Mouse (Mus musculus) midbrain, embryonic 13.5 days (tissue): ENCODE data around the gene Ndufb6. TPM values are rescaled to one million over a fixed set of nuclear protein-coding genes. Genes with fewer than 3 reads are reported as not detected.
A peak's percentile ranks its signal among the peaks of the same experiment; 100 is the strongest.

Experiments used
- ATAC-seq: fragments of 200-750 bp; cut with Nextera tagmentation; 2 replicates; pipeline ENCODE4 v1.8.0; 2017; ENCODE audit warnings: mild to moderate bottlenecking, moderate TSS enrichment, moderate library complexity
- H3K27ac ChIP-seq: fragments of 300-500 bp; sonication (generic); 2 replicates; pipeline ENCODE4 v1.5.1; 2015; ENCODE audit warnings: inconsistent platforms, mild to moderate bottlenecking, moderate library complexity
- H3K27me3 ChIP-seq: fragments of 300-500 bp; sonication (generic); 2 replicates; pipeline ENCODE4 v1.6.1; 2015; ENCODE audit warnings: mild to moderate bottlenecking, inconsistent platforms
- H3K36me3 ChIP-seq: fragments of 300-500 bp; sonication (generic); 2 replicates; pipeline ENCODE4 v1.6.1; 2015; ENCODE audit warnings: mild to moderate bottlenecking, inconsistent platforms
- H3K4me1 ChIP-seq: fragments of 300-500 bp; sonication (generic); replicated peaks from 2 replicates; pipeline ENCODE4 v1.6.1; 2015; ENCODE audit warnings: inconsistent platforms
- H3K4me2 ChIP-seq: fragments of 300-500 bp; sonication (generic); replicated peaks from 2 replicates; pipeline ENCODE4 v1.6.1; 2015; ENCODE audit warnings: moderate library complexity, mild to moderate bottlenecking, inconsistent platforms
- H3K4me3 ChIP-seq: fragments of 300-500 bp; sonication (generic); replicated peaks from 2 replicates; pipeline ENCODE4 v1.5.1; 2015; ENCODE audit warnings: mild to moderate bottlenecking, inconsistent platforms
- H3K9ac ChIP-seq: fragments of 300-500 bp; sonication (generic); replicated peaks from 2 replicates; pipeline ENCODE4 v1.6.1; 2015; ENCODE audit warnings: mild to moderate bottlenecking, inconsistent platforms
- H3K9me3 ChIP-seq: fragments of 300-500 bp; sonication (generic); 2 replicates; pipeline ENCODE4 v1.6.1; 2016; ENCODE audit warnings: mild to moderate bottlenecking, inconsistent platforms
- WGBS: fragments of 180-500 bp; shearing (Covaris S2); methylation state at CpG from one replicate; pipeline ENCODE4 v1.1.7; 2015; 5-methylcytosine and 5-hydroxymethylcytosine counted together
- polyA plus RNA-seq: library from polyadenylated mRNA; unstranded; fragments of >200 nt; fragmentation: Nextera tagmentation; extraction: Ambion mirVana; gene quantifications from 2 replicates; pipeline ENCODE4 v1.2.1, GENCODE M21; 2015

Gene Ndufb6
- polyA plus RNA-seq, 1 experiment from 2014 or later, result 280 TPM

GRCm38 (mm10) chr4:40227886-40228285 is 51.3 kb downstream of the Ndufb6 start:
- WGBS, result 94% methylated on average over 7 of the region's 7 CpGs
- Histone ChIP-seq H3K9me3 (no peaks in the 10 kb centered on the region), H3K27me3 (no peaks in the 10 kb centered on the region), H3K27ac (no peak overlapping the region), H3K9ac (no peak overlapping the region), H3K36me3 (no peaks in the 10 kb centered on the region), H3K4me3 (no peak overlapping the region), H3K4me1 (no peaks in the 10 kb centered on the region), H3K4me2 (no peak overlapping the region)
- no peak for ATAC-seq

- Histone ChIP-seq H3K4me3 (no peak overlapping the region), H3K9ac (no peak overlapping the region), H3K4me2 (no peak overlapping the region), H3K27me3 (no peaks in the 10 kb centered on the region), H3K27ac (no peak overlapping the region), H3K4me1 (no peaks in the 10 kb centered on the region), H3K36me3 (no peaks in the 10 kb centered on the region), H3K9me3 (no peaks in the 10 kb centered on the region)
- whole genome bisulfite sequencing, result 92% methylated on average over 11 of the region's 11 CpGs
- ATAC-seq, result no peak
These were observed 52.1 kb downstream of the Ndufb6 start for GRCm38 (mm10) chr4:40227131-40227530.

- Histone ChIP-seq H3K27ac (no peak overlapping the region), H3K9ac (no peak overlapping the region), H3K4me1 (0 out of 2 replicates have a peak, but pooled peaks cover 4% of the 10 kb centered on the region), H3K4me3 (no peak overlapping the region), H3K36me3 (no peaks in the 10 kb centered on the region), H3K9me3 (no peaks in the 10 kb centered on the region), H3K27me3 (no peaks in the 10 kb centered on the region), H3K4me2 (no peak overlapping the region)
- WGBS, result 76% methylated on average over 5 of the region's 5 CpGs
- ATAC-seq, result no peak
These were observed 53.1 kb downstream of the Ndufb6 start for GRCm38 (mm10) chr4:40226095-40226494.

GRCm38 (mm10) chr4:40221876-40222585 is 57.2 kb downstream of the Ndufb6 start:
- no peak for ATAC-seq
- no peak overlapping the region for H3K4me2 ChIP-seq
- H3K4me1 ChIP-seq, result peaks cover 10% of the 10 kb centered on the region; the same call in 1 of the 2 replicates
- H3K4me3 ChIP-seq, result no peak overlapping the region
- H3K27me3 ChIP-seq, result no peaks in the 10 kb centered on the region
- H3K9me3 ChIP-seq, result no peaks in the 10 kb centered on the region
- no peak overlapping the region for H3K9ac ChIP-seq
- no peaks in the 10 kb centered on the region for H3K36me3 ChIP-seq
- WGBS, result 43% methylated on average over 21 of the region's 21 CpGs
- no peak overlapping the region for H3K27ac ChIP-seq

- Histone ChIP-seq H3K9ac (no peak overlapping the region), H3K36me3 (no peaks in the 10 kb centered on the region), H3K4me2 (peak overlapping the region; percentile 28; the same call in 1 of the 2 replicates), H3K27ac (no peak overlapping the region), H3K9me3 (no peaks in the 10 kb centered on the region), H3K4me3 (no peak overlapping the region), H3K4me1 (peaks cover 10% of the 10 kb centered on the region; the same call in 1 of the 2 replicates), H3K27me3 (no peaks in the 10 kb centered on the region)
- 0 out of 2 replicates have a peak, but pooled peaks have one; percentile 27 for ATAC-seq
- WGBS, result 38% methylated on average over 14 of the region's 14 CpGs
These were observed 58.0 kb downstream of the Ndufb6 start for GRCm38 (mm10) chr4:40221004-40221760.

Other genes starting within 250 kb of the Ndufb6 start
- 45.3 and 46.6 TPM in 2 replicates for gene Aco1, start 136.3 kb downstream of the Ndufb6 start, polyA plus RNA-seq
- gene Ddx58, start 39.6 kb downstream of the Ndufb6 start, polyA plus RNA-seq, result 3.0 and 3.1 TPM in 2 replicates
- 20.9 and 23.0 TPM in 2 replicates for gene Smim27, start 9.8 kb downstream of the Ndufb6 start, polyA plus RNA-seq
- gene Topors, start 9.6 kb downstream of the Ndufb6 start, polyA plus RNA-seq, result 35.0 and 36.7 TPM in 2 replicates
- gene Tmem215, start 192.8 kb upstream of the Ndufb6 start, polyA plus RNA-seq, result 0.13 and 0.17 TPM in 2 replicates